Mouse (Mus musculus): ENCODE data around the gene Aatk. TPM values are rescaled to one million over a fixed set of nuclear protein-coding genes. Genes with fewer than 3 reads are reported as not detected.

Gene Aatk
- polyA plus RNA-seq, 2 experiments = 0.13 to 0.45 TPM

DNA sequence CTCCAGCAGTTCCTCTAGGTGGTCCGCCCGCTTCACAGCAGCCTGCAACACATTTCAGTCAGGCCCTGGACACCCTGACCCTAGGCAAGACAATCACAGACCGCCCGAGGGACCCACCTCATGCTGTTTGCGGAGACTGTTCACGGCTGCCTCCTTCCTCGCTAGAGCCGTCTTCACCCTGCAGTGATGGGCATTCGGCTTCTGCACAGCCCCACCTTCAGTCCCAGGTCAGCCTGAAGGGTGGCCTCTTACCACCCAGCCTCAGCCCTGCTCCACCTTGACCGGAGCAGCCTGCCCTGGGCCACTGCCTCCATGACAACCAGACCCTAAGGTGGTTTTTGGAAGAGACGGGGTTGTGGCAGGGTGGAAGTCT is 17.7 kb upstream of the Aatk start:
- H3K9ac ChIP-seq (replicated peaks) = no peak overlapping the region
- H3K4me3 ChIP-seq (ENCODE audit: insufficient read depth in 1 of 2, low read depth in 2 of 2, low read length in 2 of 2) = no peak overlapping the region
- ATAC-seq (ENCODE audit: insufficient read depth) = no peak
- no peak for DNase-seq (ENCODE audit: low read depth in 3 of 3, low spot score in 3 of 3)
- H3K9me3 ChIP-seq (ENCODE audit: control insufficient read depth, low read length) = no peaks in the 10 kb centered on the region
- H3K27ac ChIP-seq = no peak overlapping the region
- TF ChIP-seq EP300 (IDR thresholded peaks at IDR 0.05; ENCODE audit: low read depth) = no peak
- no peak for TF ChIP-seq CTCF (IDR thresholded peaks at IDR 0.05; ENCODE audit: low read depth)
- 74% methylated on average over 11 of the region's 11 CpGs for WGBS (ENCODE audit: insufficient replicate concordance)
- H3K4me2 ChIP-seq (ENCODE audit: low read depth) = no peak overlapping the region
- no peaks in the 10 kb centered on the region for H3K27me3 ChIP-seq (ENCODE audit: control insufficient read depth, insufficient read depth, low read length)
- no peaks in the 10 kb centered on the region for H3K36me3 ChIP-seq (replicated peaks; ENCODE audit: control insufficient read depth, insufficient read depth, low read depth)
- H3K4me1 ChIP-seq (replicated peaks; ENCODE audit: control insufficient read depth in 2 of 2, insufficient read depth in 2 of 2, low read length in 1 of 2) = no peaks in the 10 kb centered on the region

DNA sequence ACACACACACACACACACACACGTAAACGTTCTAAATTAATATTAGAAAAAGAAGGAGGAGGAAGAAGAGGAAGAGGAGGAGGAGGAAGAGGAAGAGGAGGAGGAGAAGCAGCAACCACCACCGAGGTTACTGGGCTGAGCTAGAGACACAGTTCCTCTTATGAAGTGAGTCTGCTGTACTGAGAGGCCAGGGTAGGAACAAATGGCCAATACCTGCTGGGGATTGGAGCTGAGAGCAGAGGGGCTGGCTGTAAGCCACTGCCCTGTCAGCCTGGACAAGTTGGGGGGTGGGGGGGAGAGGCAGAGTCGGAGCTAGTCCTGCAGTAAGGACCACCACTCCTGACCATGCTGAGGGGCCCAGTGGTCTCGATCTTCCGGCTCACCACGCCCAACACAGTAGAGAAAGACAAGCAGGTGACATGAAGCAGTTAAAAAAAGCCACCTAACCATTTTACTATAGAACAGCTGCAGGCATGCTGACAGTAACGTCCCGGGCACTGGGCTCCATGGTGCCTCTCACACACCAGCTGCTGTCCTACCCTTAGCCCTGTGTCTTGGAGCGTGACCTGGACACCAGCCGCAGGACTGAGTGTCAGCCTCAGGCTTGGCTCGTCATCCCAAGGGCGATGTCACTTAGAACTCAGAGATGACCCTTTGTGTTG is 17.2 kb upstream of the Aatk start:
- H3K9ac ChIP-seq (replicated peaks) = no peak overlapping the region
- H3K9me3 ChIP-seq (ENCODE audit: control insufficient read depth, low read length) = no peaks in the 10 kb centered on the region
- WGBS (ENCODE audit: insufficient replicate concordance) = 58% methylated on average over 13 of the region's 13 CpGs
- TF ChIP-seq EP300 (IDR thresholded peaks at IDR 0.05; ENCODE audit: low read depth) = no peak
- TF ChIP-seq CTCF (IDR thresholded peaks at IDR 0.05; ENCODE audit: low read depth) = no peak
- H3K4me3 ChIP-seq (ENCODE audit: insufficient read depth in 1 of 2, low read depth in 2 of 2, low read length in 2 of 2) = no peak overlapping the region
- H3K27me3 ChIP-seq (ENCODE audit: control insufficient read depth, insufficient read depth, low read length) = no peaks in the 10 kb centered on the region
- H3K4me2 ChIP-seq (ENCODE audit: low read depth) = no peak overlapping the region
- ATAC-seq (ENCODE audit: insufficient read depth) (no peak), DNase-seq (ENCODE audit: low read depth in 3 of 3, low spot score in 3 of 3) (no peak)
- no peak overlapping the region for H3K27ac ChIP-seq
- H3K4me1 ChIP-seq (replicated peaks; ENCODE audit: control insufficient read depth in 2 of 2, insufficient read depth in 2 of 2, low read length in 1 of 2) = no peaks in the 10 kb centered on the region
- no peaks in the 10 kb centered on the region for H3K36me3 ChIP-seq (replicated peaks; ENCODE audit: control insufficient read depth, insufficient read depth, low read depth)

DNA sequence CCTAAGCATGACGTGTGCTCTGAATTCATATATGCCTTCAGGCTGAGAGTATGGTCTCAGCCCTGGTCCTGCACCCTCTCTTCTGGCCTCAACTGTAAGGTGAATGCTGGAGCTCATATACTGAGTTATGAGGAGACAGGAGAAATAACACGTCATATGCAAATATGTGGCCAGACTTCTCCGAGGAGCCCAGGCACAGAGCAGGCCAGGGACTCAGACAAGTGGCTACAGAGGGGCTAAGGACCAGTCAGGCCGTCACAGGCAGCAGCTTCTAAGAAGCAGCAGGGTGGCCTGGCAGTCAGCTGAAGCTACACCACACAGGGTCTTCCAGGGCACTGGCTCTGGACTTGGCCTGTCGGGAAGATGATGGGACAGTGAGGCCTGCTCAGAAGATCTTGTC is 16.4 kb upstream of the Aatk start:
- TF ChIP-seq CTCF (IDR thresholded peaks at IDR 0.05; ENCODE audit: low read depth) (no peak), EP300 (IDR thresholded peaks at IDR 0.05; ENCODE audit: low read depth) (no peak)
- H3K27ac ChIP-seq = no peak overlapping the region

GRCm38 (mm10) chr11:120060634-120061033 is 13.7 kb upstream of the Aatk start:
- Histone ChIP-seq H3K9me3 (ENCODE audit: control insufficient read depth, low read length) (no peaks in the 10 kb centered on the region), H3K27me3 (ENCODE audit: control insufficient read depth, insufficient read depth, low read length) (no peaks in the 10 kb centered on the region; the same call in 1 of the 2 replicates), H3K36me3 (replicated peaks; ENCODE audit: control insufficient read depth, insufficient read depth, low read depth) (no peaks in the 10 kb centered on the region), H3K4me3 (ENCODE audit: insufficient read depth in 1 of 2, low read depth in 2 of 2, low read length in 2 of 2) (no peak overlapping the region), H3K27ac (no peak overlapping the region), H3K4me2 (ENCODE audit: low read depth) (no peak overlapping the region), H3K9ac (replicated peaks) (no peak overlapping the region), H3K4me1 (replicated peaks; ENCODE audit: control insufficient read depth in 2 of 2, insufficient read depth in 2 of 2, low read length in 1 of 2) (no peaks in the 10 kb centered on the region)
- no peak for DNase-seq (ENCODE audit: low read depth in 3 of 3, low spot score in 3 of 3)
- WGBS (ENCODE audit: insufficient replicate concordance) = 67% methylated on average over 8 of the region's 8 CpGs
- no peak for ATAC-seq (ENCODE audit: insufficient read depth)
- TF ChIP-seq CTCF (IDR thresholded peaks at IDR 0.05; ENCODE audit: low read depth) = no peak
- no peak for TF ChIP-seq EP300 (IDR thresholded peaks at IDR 0.05; ENCODE audit: low read depth)

More for the DNA sequence above, 16.4 kb upstream of the Aatk start:
- ATAC-seq (ENCODE audit: insufficient read depth) = no peak
- Histone ChIP-seq H3K36me3 (replicated peaks; ENCODE audit: control insufficient read depth, insufficient read depth, low read depth) (no peaks in the 10 kb centered on the region), H3K9ac (replicated peaks) (no peak overlapping the region), H3K9me3 (ENCODE audit: control insufficient read depth, low read length) (no peaks in the 10 kb centered on the region), H3K4me1 (replicated peaks; ENCODE audit: control insufficient read depth in 2 of 2, insufficient read depth in 2 of 2, low read length in 1 of 2) (no peaks in the 10 kb centered on the region), H3K27me3 (ENCODE audit: control insufficient read depth, insufficient read depth, low read length) (no peaks in the 10 kb centered on the region; the same call in 1 of the 2 replicates), H3K4me2 (ENCODE audit: low read depth) (no peak overlapping the region), H3K4me3 (ENCODE audit: insufficient read depth in 1 of 2, low read depth in 2 of 2, low read length in 2 of 2) (no peak overlapping the region)
- DNase-seq (ENCODE audit: low read depth in 3 of 3, low spot score in 3 of 3) = no peak
- 57% methylated on average over 5 of the region's 5 CpGs for WGBS (ENCODE audit: insufficient replicate concordance)

- Histone ChIP-seq H3K27ac (no peak overlapping the region), H3K4me3 (ENCODE audit: insufficient read depth in 1 of 2, low read depth in 2 of 2, low read length in 2 of 2) (no peak overlapping the region), H3K4me2 (ENCODE audit: low read depth) (no peak overlapping the region), H3K4me1 (replicated peaks; ENCODE audit: control insufficient read depth in 2 of 2, insufficient read depth in 2 of 2, low read length in 1 of 2) (no peaks in the 10 kb centered on the region), H3K9ac (replicated peaks) (no peak overlapping the region), H3K9me3 (ENCODE audit: control insufficient read depth, low read length) (no peaks in the 10 kb centered on the region), H3K27me3 (ENCODE audit: control insufficient read depth, insufficient read depth, low read length) (no peaks in the 10 kb centered on the region; the same call in 1 of the 2 replicates), H3K36me3 (replicated peaks; ENCODE audit: control insufficient read depth, insufficient read depth, low read depth) (no peaks in the 10 kb centered on the region)
- TF ChIP-seq EP300 (IDR thresholded peaks at IDR 0.05; ENCODE audit: low read depth) (no peak), CTCF (IDR thresholded peaks at IDR 0.05; ENCODE audit: low read depth) (no peak)
- DNase-seq (ENCODE audit: low read depth in 3 of 3, low spot score in 3 of 3) (no peak), ATAC-seq (ENCODE audit: insufficient read depth) (no peak)
- WGBS (ENCODE audit: insufficient replicate concordance) = 70% methylated on average over 12 of the region's 12 CpGs
These were observed 9.2 kb upstream of the Aatk start for GRCm38 (mm10) chr11:120055953-120056732.
